Mouse (Mus musculus): ENCODE data around the gene Usp1. TPM values are rescaled to one million over a fixed set of nuclear protein-coding genes. Genes with fewer than 3 reads are reported as not detected.
"Not testable (repeated sequence)": the region's sequence is repeated elsewhere in the genome, so short reads cannot be mapped to it uniquely, and the experiment has no call there.

Usp1 gene
- total RNA-seq (2021) = 10 to 100 TPM; 15.9 to 16.8 TPM
- long read RNA-seq, experiment 1, partial matches to known transcripts = 0 of 8 reads
- long read RNA-seq, experiment 1, other reads (novel, unspliced or antisense) = 3 of 8 reads
- long read RNA-seq, experiment 2, partial matches to known transcripts = 0 of 7 reads
- long read RNA-seq, experiment 2, other reads (novel, unspliced or antisense) = 6 of 7 reads

DNA sequence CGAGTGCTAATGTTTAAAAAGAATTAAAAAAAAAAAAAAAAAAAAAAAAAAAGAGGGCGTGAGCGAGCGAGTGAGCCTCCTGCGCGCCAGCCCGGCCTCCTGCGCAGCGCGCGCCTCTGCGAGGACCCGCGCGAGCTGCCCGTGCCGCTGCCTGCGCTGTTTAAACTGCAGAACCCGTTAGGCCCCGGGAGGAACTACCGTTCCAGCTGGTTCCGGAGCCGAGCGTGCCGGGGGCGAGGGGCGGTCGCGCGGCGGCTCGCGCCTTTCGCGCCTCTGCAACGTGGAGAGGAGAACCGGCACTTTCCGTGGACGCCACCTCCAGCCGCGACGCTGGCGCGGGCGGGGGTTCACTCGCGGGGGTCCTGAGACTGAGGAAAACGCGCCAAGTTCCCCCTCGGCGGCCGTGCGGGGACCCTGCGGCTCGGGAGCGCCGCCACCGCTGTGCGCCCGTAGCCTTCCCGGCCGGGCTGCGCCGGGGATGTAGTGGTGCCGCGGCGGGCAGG, at the start of gene Usp1:
Usp1 (plus strand) TSS at position 243 of the 503 bp plus-strand sequence.
- DNase-seq = peak in 1 of 2 experiments; percentile 91

DNA sequence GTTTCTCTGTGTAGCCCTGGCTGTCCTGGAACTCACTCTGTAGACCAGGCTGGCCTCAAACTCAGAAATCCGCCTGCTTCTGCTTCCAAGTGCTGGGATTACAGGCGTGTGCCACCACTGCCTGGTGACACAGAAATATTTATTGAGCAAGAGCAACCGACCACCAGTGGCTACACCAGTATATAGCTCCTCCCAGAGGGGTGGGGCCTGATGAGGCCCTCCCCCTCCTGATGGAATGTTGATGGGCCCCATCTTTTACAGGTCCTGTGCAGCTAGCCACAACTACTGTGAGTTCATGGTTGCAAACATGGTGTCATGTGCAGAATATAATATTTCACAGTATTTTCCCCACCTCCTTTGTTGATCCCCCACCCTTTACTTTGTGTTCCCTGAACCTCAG, 40.9 kb upstream of the Usp1 start:
- no peak for DNase-seq

DNA sequence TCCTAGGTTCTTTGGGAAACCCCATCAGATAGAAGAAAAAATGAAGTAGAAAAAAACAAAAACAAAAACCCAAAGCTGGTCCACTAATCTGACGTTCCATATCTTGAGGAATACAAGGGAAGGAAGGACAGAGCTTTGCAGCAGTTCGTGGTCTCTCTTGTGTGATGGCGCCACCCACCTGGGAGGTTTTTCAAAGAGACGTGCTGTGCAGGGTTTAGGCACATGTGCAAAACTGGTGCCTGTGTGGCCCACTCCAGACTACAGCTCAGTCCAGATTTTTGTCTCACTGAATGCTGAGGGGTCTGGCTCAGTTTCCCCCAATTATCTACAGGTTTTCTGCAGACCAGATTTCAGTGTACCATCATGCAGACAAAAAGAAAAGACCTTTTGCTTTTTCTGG, 37.2 kb upstream of the Usp1 start:
- no peak for DNase-seq

DNA sequence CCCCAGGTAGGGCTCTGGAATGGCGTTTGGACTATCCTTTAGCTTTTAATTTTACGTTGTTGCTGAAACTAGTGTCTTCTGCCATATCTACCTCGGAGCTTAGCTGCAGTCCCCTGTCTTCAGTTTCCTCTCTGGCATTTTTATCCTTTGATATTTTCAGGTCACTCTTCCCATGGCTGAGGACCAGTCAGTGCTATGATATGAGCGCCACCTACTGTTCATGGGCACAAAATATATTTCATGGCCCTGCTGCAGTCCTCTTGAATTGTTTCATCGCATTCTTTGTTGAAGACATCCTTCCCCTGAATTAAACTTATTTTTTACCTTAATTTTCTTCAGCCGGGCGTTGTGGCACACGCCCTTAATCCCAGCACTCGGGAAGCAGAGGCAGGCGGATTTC, 36.5 kb upstream of the Usp1 start:
- DNase-seq = peak; percentile 31 to 67

DNA sequence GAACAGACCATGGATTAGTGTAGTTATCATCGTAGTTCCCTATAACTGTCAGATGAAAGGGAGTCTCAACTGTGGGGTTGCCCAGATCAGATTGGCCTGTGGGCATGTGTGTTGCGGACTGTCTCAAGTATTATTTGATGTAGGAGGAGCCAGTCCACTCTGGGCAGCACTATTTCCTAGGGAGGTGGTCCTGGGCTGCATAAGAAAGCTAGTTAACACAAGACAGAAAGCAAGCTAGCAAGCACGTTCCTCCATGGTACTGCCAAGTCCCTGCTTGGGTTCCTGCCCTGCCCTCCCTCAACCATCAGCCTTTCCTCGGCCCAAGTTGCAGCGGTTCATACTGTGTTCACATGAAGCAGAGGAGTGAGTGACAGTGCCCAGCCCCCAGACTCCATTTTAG, 13.4 kb upstream of the Usp1 start:
- no peak for DNase-seq

DNA sequence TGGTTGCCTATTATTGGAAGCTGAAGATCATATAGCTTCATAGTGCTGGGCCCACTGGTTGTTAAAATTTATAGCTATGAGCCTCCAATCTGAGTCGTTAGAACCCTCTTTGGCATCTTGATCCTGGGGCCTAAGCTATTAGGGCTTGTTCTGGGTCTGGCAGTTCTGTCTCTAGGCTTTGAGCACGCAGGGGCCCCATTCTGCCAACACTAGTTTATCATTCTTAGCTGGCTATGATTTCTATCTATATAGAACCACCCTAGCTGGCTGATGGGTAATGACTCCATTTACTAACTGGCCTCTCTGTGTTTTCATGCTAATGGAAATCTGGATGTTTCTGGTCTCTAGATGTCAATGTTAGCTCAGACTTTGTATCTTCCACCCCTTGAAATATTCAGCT, 5.9 kb upstream of the Usp1 start:
- DNase-seq = no peak

- no peak for DNase-seq
Measured at GRCm38 (mm10) chr4:98918204-98918603, 5.4 kb upstream of the Usp1 start.

- DNase-seq = no peak
Measured at GRCm38 (mm10) chr4:98920896-98921295, 2.7 kb upstream of the Usp1 start.

- peak; percentile 8 to 20 for DNase-seq
Measured at GRCm38 (mm10) chr4:98922061-98922642, 1.5 kb upstream of the Usp1 start.

DNA sequence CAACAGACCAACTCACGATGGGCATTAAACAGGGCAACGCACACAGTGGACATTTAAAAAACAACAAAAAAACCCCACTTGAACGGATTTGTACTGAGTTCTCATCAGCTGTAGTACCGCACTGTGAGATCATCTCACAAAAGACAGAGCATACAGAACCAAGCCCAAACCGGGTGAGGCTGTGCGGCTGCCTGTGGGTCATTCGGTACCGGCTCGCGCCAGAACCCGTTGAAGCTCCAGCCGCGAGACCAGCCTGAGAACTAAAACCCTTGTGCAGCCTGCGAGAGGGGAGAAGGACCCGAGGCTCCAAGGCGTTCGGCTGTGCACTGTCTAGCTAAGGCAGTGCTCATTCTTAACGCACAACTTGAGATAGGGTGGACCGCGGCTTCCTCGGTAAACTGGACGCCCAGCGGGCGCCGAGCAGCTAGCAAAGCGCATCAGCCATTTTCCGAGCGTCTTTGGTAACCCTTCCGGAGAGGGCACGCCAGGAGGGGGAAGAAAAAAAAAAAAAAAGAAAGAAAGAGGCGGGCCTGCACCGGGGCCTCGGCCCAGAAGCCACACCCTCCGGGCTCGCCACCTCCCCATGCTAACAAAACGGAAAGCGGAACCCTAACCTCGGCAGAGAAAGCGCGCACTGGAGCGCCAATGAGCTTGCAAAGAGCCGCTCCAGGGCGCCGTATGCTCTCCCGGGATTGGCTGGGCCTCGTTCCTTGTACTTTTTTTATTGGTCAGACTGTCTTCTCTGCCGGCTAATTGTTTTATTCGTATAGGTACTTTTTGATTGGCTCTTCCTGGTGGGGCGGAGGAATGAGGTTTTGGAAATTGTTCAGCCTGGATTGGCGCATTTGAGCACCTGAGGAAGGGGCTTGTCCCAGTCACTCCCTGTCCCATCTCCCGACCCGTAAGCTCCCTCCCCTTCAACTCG, 705 bp upstream of the Usp1 start:
- peak; percentile 95 to 99 for DNase-seq

DNA sequence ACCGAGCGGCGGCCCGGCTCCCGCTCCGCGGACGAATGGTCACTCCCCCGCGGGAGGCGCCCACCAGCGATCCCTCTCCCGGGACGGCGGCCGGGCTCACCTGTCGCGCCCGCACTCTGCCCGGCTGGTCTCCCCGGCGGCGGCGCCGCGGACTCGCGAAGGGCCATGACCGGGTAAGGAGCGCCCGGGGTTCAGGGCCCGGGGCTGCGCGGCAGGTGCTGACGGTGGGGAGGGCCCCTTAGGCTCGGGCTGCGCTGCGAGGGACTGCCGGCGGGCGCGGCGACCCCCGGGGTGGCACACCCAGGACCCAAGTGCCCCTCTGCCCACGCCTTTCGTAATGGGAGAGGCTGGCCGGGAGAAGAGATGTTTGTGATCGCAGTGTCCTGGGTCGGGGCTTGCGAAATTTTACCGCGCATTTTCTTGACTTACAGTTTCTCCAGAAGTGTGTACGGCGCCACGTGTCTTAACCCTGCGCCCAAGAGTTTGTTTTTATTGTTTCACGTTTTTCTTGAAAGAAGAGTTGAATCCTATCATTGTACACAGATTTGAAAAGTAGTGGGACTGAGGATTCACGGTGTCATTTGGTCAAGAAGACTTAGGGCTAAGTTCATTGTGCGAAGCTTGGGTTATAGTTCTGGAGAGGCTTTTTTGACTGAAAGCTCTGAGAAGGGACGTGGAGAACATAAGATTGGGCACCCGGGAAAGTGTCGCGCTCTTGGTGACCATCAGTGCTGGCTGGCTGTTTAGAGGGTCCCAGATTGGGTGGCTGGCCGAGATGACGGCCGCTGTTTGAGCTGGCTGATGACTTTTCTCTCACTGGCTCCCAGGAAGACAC, 678 bp downstream of the Usp1 start:
- peak; percentile 2 to 21 for DNase-seq

DNA sequence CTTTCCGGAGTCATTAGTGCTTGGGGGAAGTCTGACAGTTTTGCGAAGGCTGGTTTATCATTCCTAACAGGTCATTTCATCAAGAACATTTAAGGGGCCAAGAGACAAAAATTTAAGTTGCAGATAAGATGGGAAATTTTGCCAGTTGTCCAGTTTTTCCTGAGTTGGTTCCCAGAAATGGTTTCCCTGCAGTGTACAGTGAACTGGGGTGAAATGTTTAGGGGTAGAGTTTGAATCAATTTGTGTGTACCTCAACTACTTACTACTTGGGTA, 1.2 kb downstream of the Usp1 start:
- no peak for DNase-seq

DNA sequence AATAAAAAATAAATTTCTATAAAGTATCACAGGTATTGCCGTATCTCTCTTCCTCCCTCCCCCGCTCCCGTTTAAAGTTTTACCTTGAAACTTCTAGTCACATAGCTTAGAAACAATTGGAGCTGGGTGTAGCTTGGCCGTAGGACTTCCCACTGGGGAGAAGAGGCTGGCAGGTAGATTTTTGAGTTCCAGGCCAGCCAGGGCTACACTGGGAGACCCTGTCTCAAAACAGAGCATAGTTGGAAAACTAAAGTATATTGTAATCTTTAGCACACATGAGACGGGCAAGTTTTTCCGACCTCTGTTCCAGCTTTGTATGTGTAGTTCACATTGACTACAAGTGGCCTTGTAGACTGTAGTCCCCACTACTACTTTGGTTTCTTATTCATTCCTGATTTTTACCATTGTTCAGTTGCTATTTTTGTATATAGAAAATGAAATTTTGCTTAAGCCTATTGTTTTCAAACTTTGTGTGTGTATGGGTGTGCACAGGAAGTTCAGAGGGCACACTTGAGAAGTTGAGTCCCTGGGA, 1.7 kb downstream of the Usp1 start:
- DNase-seq = no peak

DNA sequence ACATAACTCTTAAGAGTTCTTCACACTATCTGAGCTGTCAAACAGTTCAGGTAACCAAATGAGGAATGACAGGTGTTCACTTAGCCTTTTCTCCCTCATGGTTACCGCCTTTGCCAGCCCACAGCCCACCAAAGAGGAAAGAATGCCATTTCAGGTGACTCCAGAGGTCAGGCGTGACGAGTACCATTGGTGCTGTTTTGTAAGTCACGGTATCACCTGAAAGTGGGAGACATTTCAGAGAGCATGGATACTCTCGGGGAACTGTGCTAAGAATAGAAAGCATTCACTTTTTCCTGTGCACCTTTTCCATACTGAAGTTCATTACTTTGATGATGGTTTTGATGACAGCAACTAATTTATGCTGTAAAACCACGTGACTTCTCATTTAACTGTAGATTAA, 12.4 kb downstream of the Usp1 start:
- no peak for DNase-seq

DNA sequence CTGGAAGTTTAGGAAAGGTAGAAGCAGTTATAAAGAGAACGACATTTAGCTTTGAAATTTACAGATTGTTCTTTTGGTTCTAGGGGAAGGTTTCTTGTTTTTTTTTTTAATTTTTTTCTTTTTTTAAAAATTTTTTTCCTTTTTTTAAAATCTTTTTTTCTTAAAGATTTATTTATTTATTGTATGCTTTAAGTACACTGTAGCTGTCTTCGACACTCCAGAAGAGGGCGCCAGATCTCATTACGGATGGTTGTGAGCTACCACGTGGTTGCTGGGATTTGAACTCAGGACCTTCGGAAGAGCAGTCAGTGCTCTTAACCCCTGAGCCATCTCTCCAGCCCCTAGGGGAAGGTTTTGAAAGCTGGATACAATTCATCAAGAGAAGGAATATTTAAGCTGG, 14.6 kb downstream of the Usp1 start:
- DNase-seq = not testable (repeated sequence)

GRCm38 (mm10) chr4:98950563-98950962, 27.0 kb downstream of the Usp1 start:
- no peak for DNase-seq

DNA sequence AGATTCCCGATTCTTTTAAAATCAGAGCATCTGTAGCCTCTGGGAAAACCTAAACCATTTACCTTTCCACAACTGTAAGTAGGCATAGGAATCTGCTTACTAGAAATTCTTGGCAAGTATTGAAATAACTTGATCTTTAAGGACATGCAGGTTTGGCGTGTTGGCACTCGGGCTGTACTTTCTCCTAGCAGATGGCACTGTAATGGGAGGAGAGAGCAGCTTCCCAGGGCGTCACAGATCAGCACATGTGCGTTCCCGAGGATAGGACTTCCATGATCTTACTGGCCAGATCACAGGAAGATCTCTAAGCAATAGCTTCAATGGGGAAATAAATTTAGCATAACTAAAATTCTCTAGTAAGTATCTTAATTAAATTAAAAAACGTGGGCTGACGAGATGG, 32.4 kb downstream of the Usp1 start:
- DNase-seq = no peak

DNA sequence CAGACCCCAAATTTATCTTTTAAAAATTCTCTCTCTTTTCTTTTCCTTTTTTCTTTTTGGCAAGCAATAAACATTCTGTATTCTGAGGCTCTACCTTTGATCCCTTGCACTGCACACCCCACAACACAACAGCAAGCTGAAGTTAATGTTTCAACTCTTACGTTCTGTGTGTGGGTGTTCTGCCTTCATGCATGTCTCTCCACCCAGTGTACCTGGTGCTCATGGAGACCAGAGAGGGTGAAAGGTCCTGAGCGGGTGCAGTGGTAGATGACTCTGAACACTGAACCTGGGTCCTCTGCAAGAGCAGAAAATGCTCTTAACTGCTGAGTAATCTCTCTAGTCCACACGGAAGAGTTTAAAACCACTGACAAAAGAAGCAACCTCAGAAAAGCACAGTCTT, 36.6 kb downstream of the Usp1 start:
- no peak for DNase-seq

DNA sequence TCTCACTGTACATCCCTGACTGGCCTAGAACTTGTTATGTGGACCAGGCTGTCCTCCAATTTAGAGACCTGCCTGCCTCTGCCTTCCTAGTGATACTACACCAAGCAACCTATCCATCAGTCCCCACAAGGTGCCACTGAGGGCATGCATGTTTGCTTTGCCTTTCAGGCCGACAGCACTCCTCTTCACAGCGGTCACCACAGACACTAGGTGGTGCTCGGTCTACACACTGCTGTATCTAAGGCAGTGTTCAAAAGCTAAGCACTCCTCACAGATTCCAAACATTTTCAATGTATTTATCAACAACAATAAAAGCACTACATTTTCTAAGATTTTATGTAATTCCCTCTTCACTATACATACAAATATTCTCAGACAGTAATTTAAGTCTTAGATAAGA, 46.3 kb downstream of the Usp1 start:
- DNase-seq = no peak

DNA sequence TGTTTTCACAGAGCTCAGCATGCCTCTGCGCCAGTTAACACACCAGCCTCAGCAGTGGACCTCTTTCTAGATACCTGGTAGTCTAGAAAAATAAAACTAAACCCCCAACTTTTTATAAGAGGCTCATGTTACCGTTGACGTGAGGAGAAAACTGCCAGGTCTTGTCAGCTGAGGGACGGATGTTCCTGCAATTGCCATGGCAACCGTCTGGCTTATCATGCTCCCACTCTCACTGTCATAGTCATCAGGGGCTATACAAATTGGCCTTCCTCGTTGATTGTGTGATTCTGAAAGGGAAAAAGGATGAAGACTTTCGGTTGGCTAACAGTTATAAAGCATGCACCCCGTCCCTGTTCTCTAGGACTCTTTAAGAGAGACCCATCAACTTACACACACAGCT, 52.1 kb downstream of the Usp1 start:
- DNase-seq = no peak

DNA sequence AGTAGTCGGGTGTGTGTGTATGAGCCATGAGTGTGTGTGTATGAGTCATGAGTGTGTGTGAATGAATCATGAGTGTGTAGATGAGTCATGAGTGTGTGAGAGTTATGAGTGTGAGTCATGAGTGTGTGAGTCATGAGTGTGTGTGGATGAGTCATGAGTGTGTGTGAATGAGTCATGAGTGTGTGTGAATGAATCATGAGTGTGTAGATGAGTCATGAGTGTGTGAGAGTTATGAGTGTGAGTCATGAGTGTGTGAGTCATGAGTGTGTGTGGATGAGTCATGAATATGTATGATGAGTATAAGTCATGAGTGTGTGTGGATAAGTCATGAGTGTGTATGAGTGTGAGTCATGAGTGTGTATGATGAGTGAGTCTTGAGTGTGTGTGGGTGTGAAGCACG, 54.7 kb downstream of the Usp1 start:
- not testable (repeated sequence) for DNase-seq

DNA sequence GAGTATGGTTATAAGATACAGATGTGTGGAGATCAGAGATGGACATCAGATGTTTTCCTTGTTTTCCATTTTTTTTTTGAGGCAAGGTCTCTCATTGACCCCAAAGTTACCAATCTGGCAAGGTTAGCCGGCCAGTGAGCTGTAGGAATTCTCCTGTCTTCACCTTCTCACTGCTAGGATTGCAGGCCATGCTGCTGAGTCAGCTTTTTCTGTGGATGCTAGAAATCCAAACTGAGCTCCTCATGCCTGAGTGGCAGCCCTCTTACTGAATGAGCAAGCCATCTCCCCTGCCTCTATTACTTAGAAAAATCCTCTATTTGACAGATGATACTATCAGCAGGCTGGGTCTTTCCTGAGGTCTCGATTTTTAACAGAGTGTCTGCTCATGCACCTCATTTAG, 55.1 kb downstream of the Usp1 start:
- DNase-seq = no peak

Data from heart, adult 18-20 months (tissue).